Mouse (Mus musculus) stomach, embryonic 16.5 days (tissue): Measurements from ENCODE around the gene Cd300lb. TPM values are rescaled to one million over a fixed set of nuclear protein-coding genes. Genes with fewer than 3 reads are reported as not detected.

Experiments used
- ATAC-seq: fragments of 200-750 bp; cut with Nextera tagmentation; 2 replicates; pipeline ENCODE4 v1.8.0; 2017; ENCODE audit warnings: moderate number of reproducible peaks, moderate TSS enrichment; ENCODE audit not compliant: insufficient read depth, low FRiP score
- H3K27ac ChIP-seq: fragments of 300-500 bp; sonication (generic); 2 replicates; pipeline ENCODE4 v1.5.1; 2014; ENCODE audit warnings: low read length
- H3K27me3 ChIP-seq: fragments of 300-500 bp; sonication (generic); 2 replicates; pipeline ENCODE4 v1.6.1; 2014; ENCODE audit warnings: low read length, control low read depth, mixed read lengths; ENCODE audit not compliant: control insufficient read depth, insufficient read depth
- H3K36me3 ChIP-seq: fragments of 300-500 bp; sonication (generic); 2 replicates; pipeline ENCODE4 v1.6.1; 2014; ENCODE audit warnings: low read length; ENCODE audit not compliant: control insufficient read depth, insufficient read depth
- H3K4me1 ChIP-seq: fragments of 300-500 bp; sonication (generic); 2 replicates; pipeline ENCODE4 v1.6.1; 2014; ENCODE audit warnings: low read length, control low read depth, mixed read lengths; ENCODE audit not compliant: control insufficient read depth, insufficient read depth
- H3K4me2 ChIP-seq: fragments of 300-500 bp; sonication (generic); 2 replicates; pipeline ENCODE4 v1.6.1; 2014; ENCODE audit warnings: low read depth, low read length, mixed read lengths
- H3K4me3 ChIP-seq: fragments of 300-500 bp; sonication (generic); replicated peaks from 2 replicates; pipeline ENCODE4 v1.5.1; 2014; ENCODE audit warnings: mild to moderate bottlenecking, low read length
- H3K9ac ChIP-seq: fragments of 300-500 bp; sonication (generic); 2 replicates; pipeline ENCODE4 v1.6.1; 2014; ENCODE audit warnings: low read length
- H3K9me3 ChIP-seq: fragments of 300-500 bp; sonication (generic); replicated peaks from 2 replicates; pipeline ENCODE4 v1.6.1; 2016; ENCODE audit warnings: low read length, control low read depth; ENCODE audit not compliant: control insufficient read depth
- WGBS: fragments of 180-500 bp; shearing (Covaris S2); extraction: QIAGEN DNeasy Blood & Tissue Kit; methylation state at CpG from one replicate; pipeline ENCODE4 v1.1.7; 2014; 5-methylcytosine and 5-hydroxymethylcytosine counted together
- polyA plus RNA-seq: library from polyadenylated mRNA; unstranded; fragments of >200 nt; fragmentation: Nextera tagmentation; extraction: Ambion mirVana; gene quantifications from 2 replicates; pipeline ENCODE4 v1.2.1, GENCODE M21; 2015

The Cd300lb gene
- polyA plus RNA-seq, 1 experiment from 2014 or later: 1.2 TPM

DNA sequence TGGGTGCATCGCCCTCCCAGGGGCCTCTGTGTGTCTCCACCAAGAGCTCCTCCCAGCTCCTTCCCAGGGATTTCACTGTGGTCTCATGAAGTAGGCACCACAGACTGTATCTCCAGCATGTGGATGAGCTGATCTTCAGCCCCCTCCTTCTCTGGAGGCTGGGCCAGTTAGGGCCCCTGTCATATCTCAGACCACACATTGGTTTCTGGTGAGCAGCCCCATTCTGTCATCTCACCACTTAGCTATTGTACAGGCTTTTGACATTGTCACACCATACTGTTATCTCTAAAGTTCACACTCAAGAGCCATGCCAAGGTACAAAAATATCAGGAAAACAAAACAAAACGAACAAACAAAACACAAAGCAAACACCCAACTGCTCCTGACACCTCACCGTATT is 38.1 kb downstream of the Cd300lb start:
- ATAC-seq: no peak
- 78% methylated on average over 3 of the region's 3 CpGs for WGBS
- no peak overlapping the region for H3K27ac ChIP-seq
- no peaks in the 10 kb centered on the region for H3K36me3 ChIP-seq
- no peaks in the 10 kb centered on the region for H3K4me1 ChIP-seq
- no peak overlapping the region for H3K4me2 ChIP-seq
- H3K27me3 ChIP-seq: no peaks in the 10 kb centered on the region
- no peak overlapping the region for H3K4me3 ChIP-seq
- H3K9me3 ChIP-seq: no peaks in the 10 kb centered on the region
- H3K9ac ChIP-seq: no peak overlapping the region

DNA sequence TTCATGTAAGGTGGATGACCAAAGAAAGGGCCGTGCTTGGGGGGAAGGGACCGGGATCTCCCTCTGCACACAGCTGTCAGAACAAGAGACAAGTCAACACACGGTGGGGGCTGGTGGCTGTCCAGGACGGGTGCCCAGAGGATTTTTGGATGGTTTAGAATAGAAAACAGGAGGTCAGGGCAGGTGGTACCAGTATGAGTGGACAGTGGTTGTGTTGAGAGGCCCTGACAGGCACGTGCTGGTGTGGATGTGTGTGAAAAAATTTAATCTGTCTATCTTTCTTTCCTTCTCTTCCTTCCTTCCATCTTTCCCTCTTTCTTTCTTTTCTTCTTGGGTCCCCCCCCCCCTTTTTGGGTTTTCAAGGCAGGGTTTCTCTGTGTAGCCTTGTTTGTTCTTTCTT is 43.6 kb downstream of the Cd300lb start:
- WGBS: 50% methylated on average over 5 of the region's 5 CpGs
- Histone ChIP-seq H3K4me3 (no peak overlapping the region), H3K4me2 (no peak overlapping the region), H3K4me1 (no peaks in the 10 kb centered on the region), H3K9ac (no peak overlapping the region), H3K27ac (no peak overlapping the region), H3K36me3 (no peaks in the 10 kb centered on the region), H3K27me3 (no peaks in the 10 kb centered on the region), H3K9me3 (no peaks in the 10 kb centered on the region)
- no peak for ATAC-seq

DNA sequence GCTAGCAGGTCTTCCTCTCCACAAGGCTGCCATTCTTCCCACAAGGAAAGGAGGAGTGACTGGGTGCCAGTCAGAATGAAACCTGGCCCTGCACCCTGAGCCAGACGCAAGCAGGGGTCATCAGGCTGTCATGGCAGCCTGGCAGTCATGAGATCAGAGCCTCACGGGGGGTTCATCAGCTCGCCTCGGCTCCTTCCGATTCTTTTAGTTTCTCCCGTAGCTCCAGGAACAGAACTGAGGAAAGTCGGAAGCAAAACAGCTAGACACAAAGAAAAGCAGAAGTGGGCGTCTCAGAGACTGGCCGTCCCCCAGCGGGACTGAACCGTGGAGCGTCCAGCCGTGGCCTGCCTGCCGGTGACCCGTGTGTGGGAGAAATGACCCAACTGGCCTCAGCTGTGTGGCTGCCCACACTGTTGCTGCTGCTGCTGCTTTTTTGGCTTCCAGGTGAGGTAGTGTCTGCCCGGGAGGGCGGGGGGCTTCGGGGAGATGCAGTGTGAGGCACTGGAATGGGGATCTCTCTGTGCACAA is 44.1 kb downstream of the Cd300lb start, which contains the start of gene Cd300a:
TSS of gene Cd300a (plus strand) at position 51 of the 528 bp plus-strand sequence.
- no peak for ATAC-seq
- Histone ChIP-seq H3K9ac (no peak within 1 kb of the TSS), H3K27ac (no peak within 1 kb of the TSS), H3K4me1 (no peaks in the 10 kb centered on the region), H3K4me2 (no peak within 1 kb of the TSS), H3K4me3 (no peak within 1 kb of the TSS), H3K36me3 (no peaks in the 10 kb centered on the region), H3K27me3 (no peaks in the 10 kb centered on the region), H3K9me3 (no peaks in the 10 kb centered on the region)
- 70% methylated on average over 18 of the region's 18 CpGs for WGBS

DNA sequence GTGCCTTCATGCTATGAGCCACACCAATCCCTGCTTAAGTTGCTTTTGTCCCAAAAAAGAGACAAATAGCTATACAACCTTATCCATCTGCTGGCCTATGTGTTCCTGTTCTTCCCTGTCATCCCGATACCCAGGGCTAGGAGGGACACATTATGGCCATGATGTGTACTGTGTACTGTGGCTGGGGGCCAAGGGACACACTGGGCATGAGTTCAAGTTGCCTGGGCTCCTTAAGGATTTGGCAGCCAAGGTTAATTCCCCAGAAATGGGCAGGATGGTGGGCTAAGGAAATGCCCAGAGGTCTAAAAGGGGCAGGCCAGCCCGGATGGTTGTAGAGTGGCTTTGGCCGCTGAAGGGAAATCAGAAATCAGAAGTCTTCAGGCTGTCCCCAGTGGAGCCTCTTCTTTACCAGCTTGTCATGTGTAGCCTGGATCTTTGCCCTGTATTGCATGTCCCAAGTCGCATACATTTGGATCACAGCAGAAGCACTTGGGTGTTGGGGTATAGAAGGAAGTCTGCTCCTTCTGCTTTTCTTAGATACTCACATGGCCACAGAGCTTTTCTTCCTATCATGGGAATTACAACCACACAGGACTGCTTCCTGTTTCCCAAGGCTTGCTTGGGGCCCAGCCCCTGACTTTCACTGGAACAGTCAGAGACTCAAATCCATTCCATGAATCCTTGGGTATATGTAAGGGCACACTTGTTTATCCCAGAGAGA is 49.6 kb downstream of the Cd300lb start:
- Histone ChIP-seq H3K27ac (no peak overlapping the region), H3K9me3 (no peaks in the 10 kb centered on the region), H3K9ac (no peak overlapping the region), H3K4me2 (no peak overlapping the region), H3K36me3 (no peaks in the 10 kb centered on the region), H3K4me3 (no peak overlapping the region), H3K4me1 (peaks cover 3% of the 10 kb centered on the region; the same call in 1 of the 2 replicates), H3K27me3 (no peaks in the 10 kb centered on the region)
- 84% methylated on average over 4 of the region's 4 CpGs for WGBS
- no peak for ATAC-seq

DNA sequence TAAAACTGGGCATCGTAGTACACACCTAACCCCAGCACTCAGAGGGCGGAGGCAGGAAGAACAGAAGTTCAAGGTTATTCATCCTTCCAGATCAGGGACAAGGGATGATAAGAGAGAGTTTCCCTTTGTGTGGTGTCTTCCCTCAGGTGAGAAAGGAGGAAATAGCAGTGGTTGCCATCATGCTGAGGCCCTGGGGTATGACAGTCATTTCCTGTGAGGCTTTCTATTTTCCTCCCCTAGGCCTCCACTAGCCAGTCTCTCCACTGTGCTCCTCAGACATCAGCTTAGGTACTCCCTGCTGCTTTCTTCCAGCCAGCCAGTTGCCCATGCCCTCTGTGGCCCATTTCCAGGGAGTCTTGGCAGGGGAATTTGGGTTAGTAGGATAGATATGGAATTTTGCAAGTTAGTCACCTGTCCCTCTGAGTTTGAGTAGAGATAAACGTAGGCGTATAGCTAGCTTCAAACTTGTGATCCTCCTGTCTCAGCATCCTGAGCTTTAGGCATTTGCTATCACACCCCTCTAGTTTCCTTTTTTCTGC is 50.9 kb downstream of the Cd300lb start:
- Histone ChIP-seq H3K4me1 (peaks cover 3% of the 10 kb centered on the region; the same call in 1 of the 2 replicates), H3K27me3 (no peaks in the 10 kb centered on the region), H3K27ac (no peak overlapping the region), H3K4me2 (no peak overlapping the region), H3K9me3 (no peaks in the 10 kb centered on the region), H3K9ac (no peak overlapping the region), H3K4me3 (no peak overlapping the region), H3K36me3 (no peaks in the 10 kb centered on the region)
- ATAC-seq: no peak
- WGBS: 91% methylated on average over 4 of the region's 4 CpGs

DNA sequence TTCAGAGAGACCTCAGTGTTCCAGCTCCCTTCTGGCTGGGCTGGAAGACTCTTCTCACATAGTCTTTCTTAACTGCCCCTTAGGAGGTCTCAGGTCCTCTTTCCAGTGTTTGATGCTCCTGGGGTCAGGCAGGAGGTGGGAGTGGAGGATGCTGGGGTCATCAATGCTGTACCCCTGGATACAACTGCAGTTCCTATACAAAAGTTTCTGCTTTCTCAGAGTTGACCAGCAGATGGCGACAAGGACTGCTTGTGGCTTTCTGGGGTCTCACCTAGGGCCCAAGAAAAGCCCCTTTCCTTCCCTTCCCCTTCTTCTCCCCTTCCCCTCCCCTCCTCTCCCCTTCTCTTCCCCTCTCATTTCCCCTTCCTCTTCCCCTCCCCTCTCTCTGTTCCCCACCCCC is 53.6 kb downstream of the Cd300lb start:
- Histone ChIP-seq H3K27ac (no peak overlapping the region), H3K36me3 (no peaks in the 10 kb centered on the region), H3K4me3 (no peak overlapping the region), H3K27me3 (no peaks in the 10 kb centered on the region), H3K9me3 (no peaks in the 10 kb centered on the region), H3K4me1 (peaks cover 3% of the 10 kb centered on the region; the same call in 1 of the 2 replicates), H3K4me2 (no peak overlapping the region), H3K9ac (no peak overlapping the region)
- ATAC-seq: no peak
- 0% methylated on average over 1 of the region's 1 CpGs for WGBS

DNA sequence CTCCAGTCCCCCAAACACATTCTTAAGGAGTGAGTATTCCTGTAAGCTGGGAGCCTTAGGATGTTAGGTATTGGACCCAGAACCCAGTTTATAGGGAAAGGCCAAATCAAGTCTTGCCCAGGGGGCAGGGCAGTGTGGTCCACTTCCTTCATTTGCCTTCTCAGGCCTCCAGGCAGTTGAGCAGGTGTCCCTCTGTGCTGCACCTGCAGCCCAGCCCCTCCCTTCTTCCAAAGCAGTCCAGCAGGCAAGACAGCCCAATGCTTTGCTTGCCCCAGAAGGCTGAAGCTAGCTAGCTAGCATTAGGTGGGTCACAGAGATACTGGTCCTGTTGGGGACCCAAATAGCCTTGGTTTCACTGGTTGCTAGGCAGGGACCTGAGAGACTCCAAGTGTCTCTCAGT is 54.0 kb downstream of the Cd300lb start:
- H3K4me2 ChIP-seq: no peak overlapping the region
- ATAC-seq: no peak
- H3K27ac ChIP-seq: no peak overlapping the region
- H3K4me1 ChIP-seq: peaks cover 3% of the 10 kb centered on the region; the same call in 1 of the 2 replicates
- no peaks in the 10 kb centered on the region for H3K27me3 ChIP-seq
- H3K9ac ChIP-seq: no peak overlapping the region
- no peaks in the 10 kb centered on the region for H3K36me3 ChIP-seq
- no peak overlapping the region for H3K4me3 ChIP-seq
- no peaks in the 10 kb centered on the region for H3K9me3 ChIP-seq

DNA sequence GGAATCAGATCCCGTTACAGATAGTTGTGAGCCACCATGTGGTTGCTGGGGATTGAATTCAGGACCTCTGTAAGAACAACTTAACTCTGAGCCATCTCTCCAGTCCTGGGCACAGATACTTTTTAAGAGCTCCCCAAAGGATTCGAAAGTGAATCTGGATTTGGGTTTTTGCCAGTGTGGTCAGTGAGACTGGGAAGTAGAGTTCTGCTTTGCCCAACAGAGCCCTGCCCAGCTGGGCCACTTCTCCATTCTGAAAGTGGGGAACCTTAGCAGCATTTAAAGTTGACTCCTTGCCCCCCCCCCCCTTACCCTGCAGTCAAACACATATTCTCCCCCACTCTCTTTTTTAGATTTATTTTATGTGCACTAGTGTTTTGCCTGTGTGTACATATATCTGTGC is 54.5 kb downstream of the Cd300lb start:
- no peak for ATAC-seq
- H3K4me2 ChIP-seq: no peak overlapping the region
- no peak overlapping the region for H3K9ac ChIP-seq
- no peak overlapping the region for H3K27ac ChIP-seq
- no peaks in the 10 kb centered on the region for H3K36me3 ChIP-seq
- 74% methylated on average over 2 of the region's 2 CpGs for WGBS
- peaks cover 3% of the 10 kb centered on the region; the same call in 1 of the 2 replicates for H3K4me1 ChIP-seq
- no peaks in the 10 kb centered on the region for H3K9me3 ChIP-seq
- no peaks in the 10 kb centered on the region for H3K27me3 ChIP-seq
- no peak overlapping the region for H3K4me3 ChIP-seq

DNA sequence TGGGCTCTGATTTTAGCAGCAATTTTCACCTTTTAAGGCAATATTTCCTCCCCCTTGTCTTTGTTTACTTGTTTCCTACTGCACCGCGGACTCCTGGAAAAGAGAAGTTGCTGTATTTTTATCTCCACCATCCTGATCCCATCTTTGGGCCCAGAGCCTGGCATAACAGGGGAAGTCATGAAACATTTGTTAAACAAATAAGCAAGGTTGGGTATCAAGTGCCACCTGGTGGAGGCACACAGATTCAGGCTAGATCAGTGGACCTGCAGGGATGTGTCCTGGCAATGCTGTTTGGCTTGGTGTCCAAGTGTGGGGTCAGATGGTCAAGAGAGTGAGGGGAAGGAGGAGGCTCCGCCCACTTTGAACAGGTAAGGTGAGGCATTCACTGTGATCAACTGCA is 57.0 kb downstream of the Cd300lb start:
- Histone ChIP-seq H3K27me3 (no peaks in the 10 kb centered on the region), H3K4me3 (no peak overlapping the region), H3K9ac (no peak overlapping the region), H3K36me3 (no peaks in the 10 kb centered on the region), H3K4me1 (peaks cover 11% of the 10 kb centered on the region), H3K27ac (no peak overlapping the region), H3K9me3 (no peaks in the 10 kb centered on the region), H3K4me2 (no peak overlapping the region)
- no peak for ATAC-seq
- WGBS: 24% methylated on average over 3 of the region's 3 CpGs
